Mouse (Mus musculus): ENCODE results near the gene Kpnb1.

DNA sequence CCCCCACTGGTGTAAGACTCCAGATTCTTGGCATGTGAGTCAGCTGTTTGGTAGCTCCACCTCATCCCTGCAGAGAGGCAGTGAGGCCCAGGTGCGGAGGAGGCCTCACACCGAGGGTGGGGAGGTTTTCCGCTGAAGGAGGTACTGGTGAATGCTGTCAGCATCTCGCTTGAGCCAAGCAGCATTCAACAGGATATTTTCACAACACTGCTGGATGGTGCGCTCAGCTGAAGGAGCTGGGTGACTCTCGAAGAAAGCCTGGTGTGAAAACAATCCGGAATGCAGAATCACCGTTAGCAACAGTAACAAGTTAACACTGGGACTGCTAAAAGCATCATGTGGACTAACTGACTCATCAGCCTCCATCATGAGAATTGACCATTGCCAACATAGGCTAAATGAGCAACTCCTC is 19.3 kb upstream of the Kpnb1 start:
- no peak for TF ChIP-seq CTCF (IDR thresholded peaks at IDR 0.05; ENCODE audit: extremely low read depth, insufficient read depth, insufficient read length, insufficient replicate concordance)
- no peak for TF ChIP-seq POLR2A (IDR thresholded peaks at IDR 0.05; ENCODE audit: low read depth, low read length)
